Mouse (Mus musculus): ENCODE measurements around the gene Cd19. TPM values are rescaled to one million over a fixed set of nuclear protein-coding genes. Genes with fewer than 3 reads are reported as not detected.

Gene Cd19
- total RNA-seq (2012; rRNA removed) (not detected in 2 replicates), polyA plus RNA-seq (2012; ENCODE audit: insufficient read depth in 1 of 2, insufficient read length in 2 of 2, low read depth in 1 of 2, low replicate concordance in 2 of 2, missing spikeins in 1 of 2) (not detected)

GRCm38 (mm10) chr7:126414725-126415124 is at the start of gene Cd19:
Gene Cd19 (minus strand): TSS chr7:126414889.
- H3K9me3 ChIP-seq (replicated peaks; ENCODE audit: insufficient read depth, low read length), result no peaks in the 10 kb centered on the region
- H3K27me3 ChIP-seq (ENCODE audit: control insufficient read depth in 1 of 2, insufficient read depth in 2 of 2, low read length in 2 of 2), result peaks cover 0 to 2% of the 10 kb centered on the region in 2 experiments; a peak in 3 of 4 replicates
- TF ChIP-seq USF2 (IDR thresholded peaks at IDR 0.05; ENCODE audit: borderline replicate concordance in 1 of 2, insufficient read depth in 1 of 2, low read depth in 1 of 2, low read length in 2 of 2) (no peak), POLR2AphosphoS2 (IDR thresholded peaks at IDR 0.05; ENCODE audit: low read length) (no peak), EP300 (IDR thresholded peaks at IDR 0.05; ENCODE audit: low read depth in 1 of 2, low read length in 2 of 2) (no peak), SIN3A (IDR thresholded peaks at IDR 0.05; ENCODE audit: low read length) (no peak), ZMIZ1 (IDR thresholded peaks at IDR 0.05; ENCODE audit: low read depth, low read length) (no peak), RAD21 (IDR thresholded peaks at IDR 0.05; ENCODE audit: low read depth, low read length) (no peak), BHLHE40 (IDR thresholded peaks at IDR 0.05; ENCODE audit: borderline replicate concordance, low read depth, low read length) (no peak), GABPA (IDR thresholded peaks at IDR 0.05; ENCODE audit: low read depth, low read length) (no peak), ETS1 (IDR thresholded peaks at IDR 0.05; ENCODE audit: low read depth, low read length) (no peak), ZC3H11A (IDR thresholded peaks at IDR 0.05; ENCODE audit: low read depth, low read length) (no peak), TAL1 (IDR thresholded peaks at IDR 0.05; ENCODE audit: low read length) (no peak), MYB (IDR thresholded peaks at IDR 0.05; ENCODE audit: low read depth, low read length) (no peak), HCFC1 (IDR thresholded peaks at IDR 0.05; ENCODE audit: low read depth, low read length) (no peak), JUND (IDR thresholded peaks at IDR 0.05; ENCODE audit: low read depth, low read length) (no peak), CHD2 (IDR thresholded peaks at IDR 0.05; ENCODE audit: low read length) (no peak), MAFK (IDR thresholded peaks at IDR 0.05; ENCODE audit: borderline replicate concordance, low read depth, low read length) (no peak), MYC (IDR thresholded peaks at IDR 0.05; ENCODE audit: low read depth, low read length) (no peak), GATA1 (IDR thresholded peaks at IDR 0.05; ENCODE audit: low read depth, low read length) (no peak), POLR2AphosphoS5 (IDR thresholded peaks at IDR 0.05; ENCODE audit: borderline replicate concordance, low read depth, low read length) (no peak), ELF1 (IDR thresholded peaks at IDR 0.05; ENCODE audit: low read depth, low read length) (no peak)
- 0 out of 4 replicates have a peak, but pooled peaks cover 0 to 3% of the 10 kb centered on the region in 2 experiments for H3K36me3 ChIP-seq (ENCODE audit: control insufficient read depth in 1 of 2, insufficient read depth in 2 of 2, low read length in 2 of 2)
- H3K79me2 ChIP-seq (ENCODE audit: control insufficient read depth, insufficient read depth, low read length, poor library complexity), result no peaks in the 10 kb centered on the region
- no peak within 1 kb of the TSS for H3K9ac ChIP-seq (ENCODE audit: control insufficient read depth, low read depth, low read length, poor library complexity, severe bottlenecking)
- no peak within 1 kb of the TSS for H3K4me3 ChIP-seq (ENCODE audit: control insufficient read depth in 1 of 2, insufficient read depth in 1 of 2, low read depth in 2 of 2, low read length in 2 of 2)
- H3K27ac ChIP-seq (ENCODE audit: control insufficient read depth, low read depth, low read length), result no peak within 1 kb of the TSS
- no peak for DNase-seq (ENCODE audit: low read depth, low spot score)
- H3K4me1 ChIP-seq (ENCODE audit: control insufficient read depth in 1 of 2, insufficient read depth in 2 of 2, low read length in 2 of 2), result peaks cover 0 to 17% of the 10 kb centered on the region in 2 experiments; a peak in 2 of 4 replicates

DNA sequence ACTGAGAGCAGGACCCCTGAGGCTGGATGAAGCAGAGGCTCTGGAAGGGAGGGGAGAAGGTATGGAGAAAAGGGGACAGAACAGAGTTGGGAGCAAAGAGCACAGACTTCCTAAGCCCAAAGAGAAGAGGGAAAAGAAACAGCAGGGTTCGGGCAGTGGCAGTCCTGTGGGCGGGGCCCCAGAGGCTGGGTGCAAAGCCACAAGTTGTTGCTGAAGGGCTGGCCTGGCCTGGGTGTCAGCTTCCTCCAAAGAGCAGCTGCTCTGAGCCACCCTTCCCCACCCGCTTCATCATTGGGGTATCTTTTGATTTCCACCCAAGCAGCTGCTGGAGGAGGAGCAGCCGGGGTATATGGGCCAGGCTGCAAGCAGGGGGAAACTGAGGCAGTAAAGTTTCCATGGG is 49.4 kb upstream of the Cd19 start:
- Histone ChIP-seq H3K4me1 (ENCODE audit: control insufficient read depth in 1 of 2, insufficient read depth in 2 of 2, low read length in 2 of 2) (peaks cover 10 to 19% of the 10 kb centered on the region in 2 experiments), H3K27ac (ENCODE audit: control insufficient read depth, low read depth, low read length) (no peak overlapping the region), H3K36me3 (ENCODE audit: control insufficient read depth in 1 of 2, insufficient read depth in 2 of 2, low read length in 2 of 2) (peaks cover 1 to 17% of the 10 kb centered on the region in 2 experiments; a peak in 3 of 4 replicates), H3K9me3 (replicated peaks; ENCODE audit: insufficient read depth, low read length) (no peaks in the 10 kb centered on the region), H3K9ac (ENCODE audit: control insufficient read depth, low read depth, low read length, poor library complexity, severe bottlenecking) (peak overlapping the region; percentile 17; the same call in 1 of the 2 replicates), H3K4me3 (ENCODE audit: control insufficient read depth in 1 of 2, insufficient read depth in 1 of 2, low read depth in 2 of 2, low read length in 2 of 2) (no peak overlapping the region), H3K79me2 (ENCODE audit: control insufficient read depth, insufficient read depth, low read length, poor library complexity) (no peaks in the 10 kb centered on the region), H3K27me3 (ENCODE audit: control insufficient read depth in 1 of 2, insufficient read depth in 2 of 2, low read length in 2 of 2) (no peaks in the 10 kb centered on the region)
- peak; percentile 63 for DNase-seq (ENCODE audit: low read depth, low spot score)
- TF ChIP-seq CHD2 (IDR thresholded peaks at IDR 0.05; ENCODE audit: low read length) (no peak), RCOR1 (IDR thresholded peaks at IDR 0.05; ENCODE audit: low read depth, low read length) (no peak), UBTF (IDR thresholded peaks at IDR 0.05; ENCODE audit: borderline replicate concordance, insufficient read depth, low read depth, low read length) (no peak), SMC3 (IDR thresholded peaks at IDR 0.05; ENCODE audit: low read depth, low read length) (no peak), E2F4 (IDR thresholded peaks at IDR 0.05; ENCODE audit: borderline replicate concordance, low read depth, low read length) (no peak), HCFC1 (IDR thresholded peaks at IDR 0.05; ENCODE audit: low read depth, low read length) (no peak), POLR2AphosphoS2 (IDR thresholded peaks at IDR 0.05; ENCODE audit: low read length) (no peak), MAX (IDR thresholded peaks at IDR 0.05; ENCODE audit: low read length) (no peak)
